Mouse (Mus musculus): ENCODE data around the gene Tsfm.
"Not testable (repeated sequence)": the region's sequence is repeated elsewhere in the genome, so short reads cannot be mapped to it uniquely, and the experiment has no call there.

The Tsfm gene

GRCm38 (mm10) chr10:127030336-127031296, at the start of gene Tsfm:
Gene Tsfm, minus strand, starts transcription at chr10:127030840.
- CTCF ChIA-PET: no interaction called here

GRCm38 (mm10) chr10:127079665-127080391, 49.2 kb upstream of the Tsfm start:
- CTCF ChIA-PET: no interaction called here

GRCm38 (mm10) chr10:127078677-127079575, 48.3 kb upstream of the Tsfm start:
- CTCF ChIA-PET: interaction anchor here (1.2 kb wide), 1 partner anchor 131 kb away, joined by 12 read pairs; no protein-coding TSS in a partner anchor

- CTCF ChIA-PET: interaction anchor here (1.2 kb wide), 1 partner anchor 132 kb away, joined by 12 read pairs; no protein-coding TSS in a partner anchor
These were observed 47.5 kb upstream of the Tsfm start for GRCm38 (mm10) chr10:127078001-127078676.

DNA sequence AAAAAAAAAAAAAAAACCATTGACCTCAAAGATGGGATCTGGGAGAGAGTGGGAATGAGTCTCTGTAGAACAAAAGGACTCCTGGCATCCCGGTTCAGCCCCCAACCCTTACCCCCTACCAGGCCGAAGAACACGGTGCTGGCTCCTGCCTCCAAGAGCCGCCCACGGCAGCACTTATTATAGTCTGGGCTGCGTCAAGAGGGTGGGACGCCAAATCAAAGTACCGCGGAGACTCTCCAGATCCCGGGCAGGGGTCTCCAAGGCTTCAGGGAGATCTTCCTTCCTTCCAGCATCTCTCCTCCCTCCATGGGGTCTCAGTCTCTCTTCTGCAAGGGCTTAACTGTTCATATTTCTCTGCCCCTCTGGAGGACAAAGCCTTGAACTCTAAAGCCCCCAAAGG, 46.9 kb upstream of the Tsfm start:
- CTCF ChIA-PET: no interaction called here

DNA sequence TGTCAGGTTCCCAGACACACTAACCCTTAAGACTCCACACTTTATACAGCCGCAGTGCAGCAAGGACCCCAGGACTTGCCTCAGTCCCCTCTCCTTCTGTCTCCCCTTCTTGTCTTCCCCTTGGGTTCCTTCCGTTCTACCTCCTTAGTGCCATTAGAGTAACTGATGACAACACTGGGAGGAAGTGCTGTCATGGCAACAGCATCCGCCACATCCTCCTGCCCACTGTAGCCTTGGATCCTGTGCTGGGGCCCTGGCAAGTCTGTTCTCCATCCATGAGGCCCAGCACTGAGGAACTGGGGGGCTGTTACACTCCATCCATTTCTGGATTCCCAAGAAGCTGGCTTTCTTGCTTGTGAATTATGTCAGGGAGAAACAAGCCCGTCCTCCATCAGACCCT, 45.4 kb upstream of the Tsfm start:
- CTCF ChIA-PET: interaction anchor here (0.6 to 1.0 kb wide), 2 partner anchors 37 to 47 kb away, joined by 3 to 7 read pairs; no protein-coding TSS in a partner anchor

DNA sequence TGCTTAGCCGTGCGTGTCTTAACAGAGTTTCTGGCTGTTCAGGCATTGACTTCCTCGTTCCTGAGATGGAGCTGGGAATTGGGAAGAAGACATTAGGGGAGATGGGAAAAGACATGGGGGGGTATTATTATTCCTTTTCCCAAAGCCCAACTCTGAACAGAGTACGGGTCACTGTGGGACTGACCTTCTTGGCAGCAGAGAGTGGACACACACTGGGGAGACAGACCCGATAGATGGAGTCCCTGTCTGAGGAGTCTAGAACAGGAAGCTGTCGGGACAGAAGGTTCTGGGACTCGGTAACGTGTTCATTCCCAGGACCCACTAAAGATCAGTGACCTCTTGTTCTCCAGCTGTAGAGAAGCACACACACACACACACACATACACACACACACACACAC, 45.0 kb upstream of the Tsfm start:
- CTCF ChIA-PET: interaction anchor here (0.5 to 0.9 kb wide), 3 partner anchors 47 to 155 kb away, joined by 3 to 7 read pairs (median 6); no protein-coding TSS in a partner anchor

DNA sequence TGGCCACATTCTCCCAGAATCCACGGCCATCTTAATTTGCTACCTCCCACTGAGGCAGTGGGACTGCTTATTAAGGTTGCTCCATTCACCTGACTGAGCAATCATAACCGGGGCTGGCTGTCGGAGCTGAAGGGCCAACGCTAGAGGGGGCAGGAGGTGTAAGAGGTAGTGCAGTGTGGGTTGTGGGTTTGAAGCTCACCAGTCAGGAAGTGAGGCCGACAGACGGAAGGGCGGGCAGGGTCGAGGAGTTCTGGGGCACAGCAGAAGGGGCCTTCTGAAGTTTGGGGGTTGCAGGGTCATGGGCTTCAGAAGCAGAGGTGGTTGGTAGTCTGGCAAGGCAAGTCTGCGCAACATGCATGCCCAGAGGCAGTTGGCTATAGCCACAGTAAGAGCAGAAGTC, 44.4 kb upstream of the Tsfm start, which contains the start of gene Agap2:
Gene Agap2 (plus strand): TSS at position 205 of the 400 bp plus-strand sequence.
- CTCF ChIA-PET: interaction anchor here (0.9 kb wide), 1 partner anchor 155 kb away, joined by 3 read pairs; no protein-coding TSS in a partner anchor

DNA sequence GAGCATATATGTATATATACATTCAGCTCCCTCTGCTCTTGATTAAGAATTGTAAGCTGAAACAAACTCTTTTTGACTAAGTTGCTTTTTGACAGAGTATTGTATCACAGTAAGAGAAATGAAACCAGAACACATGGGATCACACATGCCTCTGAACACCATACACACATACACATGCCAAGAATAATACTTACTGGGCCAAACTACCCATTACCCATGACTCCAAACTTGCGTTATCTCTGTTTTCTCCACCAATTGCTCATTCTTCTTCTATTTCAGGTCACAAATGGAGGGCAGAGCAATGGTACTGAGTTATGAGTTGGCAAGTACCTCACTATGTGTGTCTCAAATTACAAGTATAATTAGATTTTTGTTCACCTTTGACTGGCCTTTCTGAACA, 43.3 kb upstream of the Tsfm start:
- CTCF ChIA-PET: interaction anchor here (0.6 kb wide), 1 partner anchor 33 kb away, joined by 4 read pairs; no protein-coding TSS in a partner anchor

- CTCF ChIA-PET: not testable (repeated sequence)
These were observed 42.3 kb upstream of the Tsfm start for GRCm38 (mm10) chr10:127072969-127073368.

- CTCF ChIA-PET: not testable (repeated sequence)
These were observed 41.6 kb upstream of the Tsfm start for GRCm38 (mm10) chr10:127072270-127072669.

GRCm38 (mm10) chr10:127071203-127071602, 40.6 kb upstream of the Tsfm start:
- CTCF ChIA-PET: interaction anchor here (0.6 kb wide), 1 partner anchor 25 kb away, joined by 3 read pairs; no protein-coding TSS in a partner anchor

DNA sequence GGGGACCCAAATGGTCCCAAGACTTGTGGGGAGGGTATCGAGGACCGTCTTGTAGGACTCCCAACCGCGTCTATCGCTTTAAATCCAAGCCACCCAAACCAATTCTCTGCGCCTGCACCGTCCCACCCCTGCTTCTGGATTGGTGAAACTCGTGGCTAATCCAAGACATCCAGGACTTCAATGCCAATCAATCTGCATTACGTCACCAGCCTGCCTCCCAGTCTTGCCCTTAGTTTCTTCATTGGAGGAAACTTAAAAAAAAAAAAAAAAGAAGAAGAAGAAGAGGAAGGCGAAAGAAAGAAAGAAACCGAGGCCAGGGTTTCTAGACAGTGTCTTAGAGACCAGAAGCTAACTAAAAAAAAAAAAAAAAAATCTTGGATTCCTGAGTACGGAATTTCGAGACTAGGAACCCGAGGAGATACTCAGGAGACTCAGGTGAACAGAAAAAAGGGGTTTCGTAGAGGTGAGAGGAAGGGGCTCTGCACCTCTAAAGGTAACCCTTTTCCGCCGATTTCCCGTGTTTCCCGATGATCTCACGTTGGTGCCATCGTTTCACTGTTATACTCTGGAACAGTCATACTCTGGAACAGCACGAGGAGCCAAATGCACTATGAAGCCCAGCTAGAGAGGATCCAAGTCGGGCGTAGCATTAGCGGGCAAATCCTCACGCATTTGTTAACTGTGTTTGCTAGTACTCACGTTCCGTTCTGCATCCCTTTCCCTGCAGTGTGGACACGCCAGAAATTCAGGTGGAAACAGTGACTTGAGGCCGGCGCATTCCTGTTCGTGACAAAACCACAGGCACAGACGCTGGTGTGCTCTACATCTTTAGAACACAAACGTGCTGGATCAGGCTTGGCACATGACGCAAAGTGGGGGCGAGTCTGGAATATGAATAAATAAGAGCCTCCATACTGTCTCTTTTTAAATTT, 39.8 kb upstream of the Tsfm start, which contains the start of gene Tspan31:
Gene Tspan31 (minus strand): TSS at position 75 of the 932 bp plus-strand sequence.
- CTCF ChIA-PET: interaction anchor here (0.6 kb wide), 3 partner anchors 23 to 143 kb away, joined by 3 to 5 read pairs (median 4); no protein-coding TSS in a partner anchor

DNA sequence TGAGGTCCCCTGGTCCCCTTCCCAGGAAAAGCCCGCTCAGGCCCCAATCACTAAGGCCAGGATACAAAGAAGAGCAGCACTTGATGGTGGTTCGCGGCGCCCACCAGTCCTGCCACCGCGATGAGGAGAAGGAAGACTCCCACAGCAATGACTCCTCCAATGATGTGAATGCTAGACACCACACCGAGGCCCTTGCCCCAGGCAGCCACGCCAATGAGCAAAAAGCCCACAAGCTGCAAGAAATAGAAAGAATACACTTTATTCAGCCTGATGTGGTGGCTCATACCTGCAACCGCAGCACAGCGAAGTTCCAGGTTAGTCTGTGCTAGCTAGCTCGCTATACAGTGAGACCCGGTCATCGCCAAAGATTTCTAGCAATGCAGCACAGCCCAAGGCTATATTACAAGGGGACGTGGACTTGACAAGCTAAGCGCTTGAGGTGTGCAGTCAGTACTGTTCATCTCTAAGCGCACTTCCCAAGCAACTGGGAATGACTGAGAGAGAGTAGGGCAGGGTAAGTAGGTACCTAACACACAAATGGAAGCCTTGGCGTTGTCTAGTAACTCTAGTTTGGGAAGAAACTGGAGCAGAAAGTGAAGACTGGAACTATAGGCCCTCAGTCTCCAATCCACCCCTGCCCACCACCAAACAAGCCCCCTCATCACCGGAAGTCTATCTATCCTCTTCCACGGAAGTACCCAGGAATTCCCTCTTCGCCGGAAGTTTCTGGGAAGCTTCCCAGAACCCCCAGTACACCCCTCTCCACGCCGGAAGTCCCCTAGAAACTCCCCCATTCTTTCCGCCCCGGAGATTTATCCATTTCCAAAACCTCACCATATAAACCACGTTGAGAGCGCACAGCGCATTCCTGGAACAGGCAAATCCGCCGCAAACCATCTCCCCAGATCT, 38.9 kb upstream of the Tsfm start:
- CTCF ChIA-PET: interaction anchor here (0.6 kb wide), 2 partner anchors 17 to 144 kb away, joined by 5 to 8 read pairs; no protein-coding TSS in a partner anchor

DNA sequence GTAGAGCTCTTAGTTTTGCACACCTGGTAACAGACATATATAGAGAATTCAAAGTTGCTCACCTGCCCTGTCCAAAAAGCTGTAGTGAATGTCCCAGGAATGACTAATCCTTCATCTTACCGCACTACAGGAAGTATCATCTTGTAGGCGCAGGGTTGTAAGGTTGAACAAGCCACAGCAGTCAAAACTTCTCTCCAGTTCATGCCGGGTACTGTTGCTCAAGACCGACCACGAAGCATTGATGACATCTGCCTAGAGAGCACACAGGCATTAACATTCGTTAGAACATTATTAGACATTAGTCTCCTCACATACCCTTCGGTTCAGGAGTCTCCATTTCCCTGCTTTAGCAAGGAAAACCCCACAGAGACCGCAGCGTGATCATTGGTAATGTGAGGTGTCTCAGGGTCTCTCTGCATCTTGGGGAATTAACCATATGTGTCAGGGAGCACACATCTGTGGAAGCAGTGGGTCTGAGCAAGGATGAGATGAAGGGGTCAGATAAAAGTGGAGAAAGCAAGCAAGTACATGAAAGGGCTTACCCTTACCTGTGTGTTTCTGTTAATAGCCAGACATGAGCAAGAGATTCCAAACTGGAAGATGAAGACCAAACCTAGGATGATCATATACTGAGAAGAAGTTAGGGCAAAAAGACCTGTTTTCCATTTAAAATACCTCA, 37.9 kb upstream of the Tsfm start:
- CTCF ChIA-PET: no interaction called here

GRCm38 (mm10) chr10:127066519-127067018, 35.9 kb upstream of the Tsfm start:
- CTCF ChIA-PET: no interaction called here

- CTCF ChIA-PET: no interaction called here
These were observed 35.3 kb upstream of the Tsfm start for GRCm38 (mm10) chr10:127065981-127066380.
